Mouse (Mus musculus): ENCODE data around the gene Sdhaf2. TPM values are rescaled to one million over a fixed set of nuclear protein-coding genes. Genes with fewer than 3 reads are reported as not detected.
A peak's percentile ranks its signal among the peaks of the same experiment; 100 is the strongest.
"Not testable (repeated sequence)": the region's sequence is repeated elsewhere in the genome, so short reads cannot be mapped to it uniquely, and the experiment has no call there.

Gene Sdhaf2
- 10 to 100 TPM; 77.2 to 87.7 TPM for polyA plus RNA-seq (2017; shearing (Covaris generic))

- ATAC-seq: no peak
Measured at GRCm38 (mm10) chr19:10525910-10526309, at the start of gene Sdhaf2. Gene Sdhaf2 (minus strand): TSS chr19:10526142.

DNA sequence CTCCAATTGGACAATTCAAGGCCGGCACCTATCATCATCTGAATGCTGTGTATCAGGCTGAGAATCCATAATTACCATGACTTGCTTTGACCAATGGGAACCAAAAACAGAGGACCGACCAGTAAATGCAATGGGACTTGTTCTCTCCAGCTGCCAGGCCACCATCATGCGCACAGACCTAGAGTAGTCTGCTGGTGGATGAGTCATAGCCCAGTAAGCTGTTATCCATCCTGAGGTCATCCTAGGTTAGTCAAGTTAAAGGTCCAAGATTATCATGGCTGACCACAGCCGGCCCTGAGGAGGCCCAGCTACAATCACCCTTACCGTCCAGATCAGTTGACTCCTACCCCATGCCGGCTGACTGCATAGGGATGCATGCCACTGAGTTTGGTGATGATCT lies 43.7 kb upstream of the Sdhaf2 start:
- ATAC-seq: no peak

DNA sequence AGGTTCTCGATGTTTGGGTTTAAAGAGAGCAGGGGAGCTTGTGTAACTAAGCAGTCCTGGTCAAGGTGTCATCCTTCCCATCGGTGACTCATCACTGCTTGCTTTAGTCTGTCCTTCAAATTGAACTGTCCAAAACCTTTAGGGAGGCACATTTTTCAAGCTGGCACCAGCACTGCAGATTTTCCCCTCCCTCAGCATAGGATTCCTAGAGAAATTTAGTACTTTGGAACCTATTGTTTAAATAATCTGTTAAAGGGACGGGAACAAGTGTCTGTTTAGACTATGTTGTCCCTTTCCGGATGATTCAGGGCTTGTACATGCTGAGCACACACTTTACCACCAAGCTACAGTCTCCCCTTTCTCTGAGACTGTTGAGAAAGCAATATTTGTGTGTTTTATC lies 39.3 kb upstream of the Sdhaf2 start:
- ATAC-seq: no peak

DNA sequence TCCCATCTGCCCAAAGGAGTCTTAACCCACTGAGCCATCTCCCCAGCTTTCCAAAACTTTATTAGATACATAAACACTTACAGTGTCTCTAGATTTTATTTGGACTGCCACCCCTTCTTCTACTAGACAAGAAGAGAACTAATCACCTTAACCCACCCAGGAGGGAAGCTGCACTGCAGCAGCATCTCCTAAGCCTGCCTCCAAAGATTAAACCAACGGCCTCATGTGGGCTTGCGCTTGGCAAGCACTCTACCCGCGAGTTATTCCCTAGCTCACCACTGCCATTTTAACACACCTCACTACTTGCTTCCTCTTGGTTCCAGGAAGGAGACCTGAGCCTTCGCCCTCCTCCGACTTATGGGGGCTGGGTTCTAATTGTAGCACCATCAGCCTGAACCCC lies 38.3 kb upstream of the Sdhaf2 start:
- ATAC-seq: no peak

DNA sequence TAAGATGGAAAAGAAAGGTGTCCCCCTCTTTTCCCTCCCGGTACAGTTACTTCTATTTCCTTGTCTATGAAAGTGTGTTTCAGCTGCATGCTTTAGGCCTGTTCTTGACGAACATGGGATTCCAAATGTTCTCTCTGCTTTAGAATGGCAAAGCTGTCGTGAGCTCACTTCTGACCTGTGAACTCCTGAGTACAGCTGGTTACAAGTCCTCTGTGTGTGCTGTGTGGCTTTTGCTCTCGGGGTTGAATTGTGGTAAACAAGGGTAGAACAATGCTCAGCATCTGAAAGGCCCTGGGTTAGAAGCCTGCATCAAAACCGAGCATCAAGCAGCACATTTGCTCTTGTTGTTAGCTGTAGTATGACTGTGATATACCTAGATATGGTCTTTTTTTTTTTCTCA lies 36.4 kb upstream of the Sdhaf2 start:
- ATAC-seq: no peak

GRCm38 (mm10) chr19:10561558-10562314 lies 35.8 kb upstream of the Sdhaf2 start:
- ATAC-seq: no peak

DNA sequence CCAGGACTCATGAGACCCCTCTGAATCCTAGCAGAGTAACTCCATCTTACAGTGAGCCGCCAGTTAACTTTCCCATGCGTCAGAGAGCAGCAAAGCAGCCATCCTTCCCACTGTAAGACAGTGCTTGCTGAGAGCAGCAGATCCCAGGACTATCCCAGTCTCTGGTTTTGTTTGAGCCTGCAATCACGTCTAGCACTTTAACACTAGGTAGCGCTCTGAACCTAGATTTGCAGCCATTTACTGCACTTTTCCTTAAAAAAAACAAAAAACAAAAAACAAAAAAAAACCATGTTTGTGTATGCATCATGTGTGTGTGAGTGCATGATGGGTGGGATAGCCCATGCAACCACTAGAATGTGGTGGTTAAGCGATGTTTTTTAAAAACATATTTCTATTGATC lies 34.2 kb upstream of the Sdhaf2 start:
- ATAC-seq: no peak

- ATAC-seq: not testable (repeated sequence)
Measured at GRCm38 (mm10) chr19:10557837-10558375, 32.0 kb upstream of the Sdhaf2 start.

DNA sequence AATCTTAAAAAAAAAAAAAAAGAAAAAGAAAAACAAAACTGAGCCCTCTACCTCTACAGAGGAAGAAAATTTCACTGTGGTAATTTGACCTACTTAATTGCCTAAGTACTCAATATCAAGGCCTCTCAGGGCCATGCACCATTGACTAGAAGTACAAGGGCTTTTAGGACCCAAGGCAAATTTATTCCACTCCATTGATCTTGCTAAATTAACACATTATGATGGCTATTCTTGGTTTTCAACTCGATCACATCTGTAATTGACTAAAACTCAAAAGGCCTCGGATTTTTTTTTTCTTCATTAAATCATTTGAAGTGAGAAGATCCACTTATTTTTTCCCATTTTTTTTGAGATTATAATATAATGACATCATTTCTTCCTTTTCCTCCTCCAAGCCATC lies 31.5 kb upstream of the Sdhaf2 start:
- ATAC-seq: no peak

- no peak for ATAC-seq
Measured at GRCm38 (mm10) chr19:10557001-10557400, 31.1 kb upstream of the Sdhaf2 start.

DNA sequence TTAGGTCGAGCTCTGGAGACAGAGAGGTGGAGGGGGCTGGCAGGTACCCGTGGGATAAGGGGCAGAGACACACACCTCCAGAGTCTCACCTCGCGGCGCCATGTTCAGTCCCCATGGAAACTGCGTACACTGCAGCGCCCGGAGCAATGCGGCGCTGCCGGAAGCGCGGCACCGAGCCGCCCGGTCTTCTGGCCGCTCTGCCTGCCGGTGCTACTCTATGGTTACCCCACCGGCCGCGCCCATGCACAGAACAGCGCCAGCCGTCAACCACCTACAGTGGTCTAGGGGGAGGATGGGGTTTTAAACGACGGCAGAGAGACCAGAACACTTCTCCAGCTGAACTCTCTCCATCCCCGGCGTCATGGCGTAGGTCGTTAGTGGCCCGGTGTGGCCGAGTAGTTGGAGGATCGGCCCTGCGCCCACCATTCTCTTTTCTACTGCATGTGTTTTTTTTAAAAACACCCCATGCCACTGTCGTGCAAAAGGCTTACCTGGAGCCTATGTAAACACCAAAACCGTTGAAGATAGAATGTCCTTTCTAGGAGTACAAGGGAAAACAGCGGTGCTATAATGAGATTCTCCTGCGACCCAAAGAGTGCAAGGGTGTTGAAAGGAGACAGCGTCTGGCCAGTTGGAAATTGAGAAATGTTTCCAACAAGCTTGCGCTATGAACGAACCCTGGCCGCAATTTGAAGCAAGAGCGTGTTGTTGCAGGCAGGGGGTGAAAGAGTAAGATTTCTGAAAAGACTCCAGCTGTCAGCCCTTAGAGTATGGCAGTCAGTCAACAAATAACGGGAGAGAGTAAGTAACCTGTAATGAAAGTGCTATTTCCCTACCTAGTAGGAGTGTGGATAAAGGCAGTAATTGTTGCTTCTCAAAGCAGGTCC lies 29.9 kb upstream of the Sdhaf2 start, which contains the start of gene Tmem216:
TSS of gene Tmem216 (minus strand) at position 615 of the 887 bp plus-strand sequence.
- ATAC-seq: peak; percentile 95

DNA sequence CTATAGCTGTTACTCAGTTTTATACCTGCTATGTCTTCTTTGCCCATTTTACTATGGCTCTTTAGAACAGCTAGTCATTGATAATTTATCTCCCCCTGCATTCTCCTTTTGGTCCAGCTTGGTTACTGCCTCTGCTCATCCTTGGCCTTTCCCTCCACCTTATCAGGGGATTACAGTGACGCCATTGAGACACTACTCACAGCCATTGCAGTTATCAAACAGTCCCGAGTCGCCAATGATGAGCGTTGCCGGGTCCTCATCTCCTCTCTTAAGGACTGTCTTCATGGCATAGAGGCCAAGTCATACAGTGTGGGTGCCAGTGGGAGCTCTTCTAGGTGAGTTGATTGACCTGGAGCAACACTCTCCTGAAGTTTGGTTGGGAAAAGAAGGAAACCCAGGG lies 13.5 kb upstream of the Sdhaf2 start:
- ATAC-seq: no peak

DNA sequence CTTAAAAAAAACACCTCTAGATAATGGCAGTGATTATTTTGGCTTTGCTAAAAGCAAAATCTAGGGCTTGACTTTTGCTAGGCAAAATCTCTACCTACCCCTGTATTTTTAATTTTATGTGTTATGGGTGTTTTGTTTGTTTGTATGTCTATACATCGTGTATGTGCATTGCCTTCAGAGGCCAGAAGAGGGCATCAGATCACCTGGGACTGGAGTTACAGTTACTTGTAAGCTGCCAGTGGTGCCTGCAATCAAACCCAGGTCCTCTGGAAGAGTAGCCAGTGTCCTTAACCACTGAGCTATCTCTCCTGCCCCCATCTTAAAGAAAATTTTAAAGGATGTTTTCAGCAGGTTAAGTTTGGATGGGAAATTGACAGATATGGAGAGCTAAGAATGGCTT lies 4.1 kb upstream of the Sdhaf2 start:
- no peak for ATAC-seq

DNA sequence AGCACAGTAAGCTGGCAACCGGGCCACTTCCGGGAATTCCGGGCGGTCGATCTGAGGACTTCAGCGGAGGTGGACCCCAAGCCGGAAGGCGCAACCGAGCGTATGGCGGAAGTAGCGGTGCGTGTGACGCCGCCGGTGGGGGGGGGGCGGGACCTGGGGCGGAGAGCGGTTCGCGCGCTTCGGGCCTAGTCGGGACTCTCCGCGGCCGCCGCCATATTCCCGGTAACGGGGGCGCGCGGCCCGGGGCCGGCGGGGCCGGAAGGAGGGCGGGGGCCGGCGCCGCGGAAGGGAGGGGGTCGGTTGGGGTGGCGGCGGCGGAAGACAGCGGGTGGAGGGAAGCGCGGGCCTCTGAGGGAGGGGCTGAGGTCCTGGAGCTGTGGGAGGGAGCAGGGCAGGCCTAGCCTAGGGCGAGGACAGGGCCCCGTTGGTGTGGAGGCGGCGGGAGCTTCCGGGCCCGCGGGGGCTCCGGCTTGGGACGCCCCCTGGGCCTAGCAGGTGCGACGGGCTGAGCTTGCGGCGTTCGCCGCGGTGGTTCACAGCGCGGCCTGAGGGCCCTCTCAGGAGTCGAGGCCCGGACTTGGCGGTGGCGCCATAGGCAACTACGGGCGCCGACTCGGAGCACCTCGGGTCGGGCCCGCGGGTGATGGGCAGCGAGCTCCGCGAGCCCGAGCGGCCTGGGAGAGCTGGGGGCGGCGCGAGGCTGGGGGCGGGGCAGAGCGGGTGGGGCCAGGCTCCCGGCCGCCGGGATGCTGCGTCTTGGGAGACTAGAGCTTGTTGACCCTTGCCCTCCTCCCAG lies 638 bp downstream of the Sdhaf2 start, which contains the start of gene Cpsf7:
TSS of gene Cpsf7 (plus strand) at position 161 of the 796 bp plus-strand sequence.
- ATAC-seq: peak; percentile 79

DNA sequence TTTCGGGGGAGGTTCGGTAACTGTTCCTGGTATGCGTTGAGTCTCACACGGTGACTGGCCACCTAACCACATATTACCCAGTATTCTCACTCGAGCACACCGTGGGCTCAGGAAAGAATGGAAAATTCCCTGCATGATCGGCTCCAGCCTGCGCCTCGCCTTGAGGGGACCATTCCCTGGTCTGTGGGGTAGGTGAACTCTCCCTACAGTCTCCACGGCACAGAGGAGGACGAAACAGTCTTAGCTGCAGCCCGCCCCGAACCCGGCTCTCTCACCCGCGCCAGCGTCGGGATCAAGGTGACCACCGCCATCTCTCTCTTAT lies 1.2 kb downstream of the Sdhaf2 start:
- no peak for ATAC-seq

GRCm38 (mm10) chr19:10523483-10524080 lies 2.4 kb downstream of the Sdhaf2 start:
- ATAC-seq: no peak

GRCm38 (mm10) chr19:10521926-10522325 lies 4.0 kb downstream of the Sdhaf2 start:
- no peak for ATAC-seq

DNA sequence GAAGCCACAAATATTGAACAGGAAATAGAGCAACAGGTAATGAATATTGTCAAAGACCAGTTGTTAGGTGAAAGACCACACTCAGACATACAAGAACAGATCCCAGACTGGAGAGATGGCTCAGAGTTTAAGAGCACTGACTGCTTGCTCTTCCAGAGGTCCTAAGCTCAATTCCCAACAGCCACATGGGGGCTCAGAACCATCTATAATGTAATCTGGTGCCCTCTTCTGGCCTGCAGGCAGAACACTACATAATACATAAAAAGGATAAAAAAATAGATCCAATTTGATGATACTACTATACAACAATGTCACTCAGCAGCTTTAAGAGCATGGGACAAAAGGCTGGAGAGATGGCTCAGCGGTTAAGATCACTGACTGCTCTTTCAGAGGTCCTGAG lies 5.6 kb downstream of the Sdhaf2 start:
- no peak for ATAC-seq

- no peak for ATAC-seq
Measured at GRCm38 (mm10) chr19:10510759-10511330, 15.1 kb downstream of the Sdhaf2 start.

DNA sequence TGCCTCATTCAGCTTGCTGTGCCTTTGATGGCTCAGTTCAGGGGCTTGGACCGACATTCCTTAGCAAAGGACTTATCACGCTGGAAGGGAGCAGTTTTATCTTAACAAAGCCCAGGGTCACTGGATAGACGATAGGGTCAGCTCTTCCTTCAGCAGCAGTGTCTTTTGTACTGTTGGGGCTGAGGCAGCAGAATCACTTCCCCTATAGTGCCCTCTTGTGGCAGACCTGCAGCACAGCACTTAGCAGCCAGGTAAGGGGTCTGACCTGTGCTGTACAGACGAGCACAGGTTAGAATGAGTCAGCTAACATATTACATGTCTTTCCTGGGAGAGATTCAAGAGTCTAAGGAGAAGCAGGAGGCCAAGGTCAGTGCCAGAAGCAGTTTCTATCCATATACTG lies 23.4 kb downstream of the Sdhaf2 start:
- no peak for ATAC-seq

DNA sequence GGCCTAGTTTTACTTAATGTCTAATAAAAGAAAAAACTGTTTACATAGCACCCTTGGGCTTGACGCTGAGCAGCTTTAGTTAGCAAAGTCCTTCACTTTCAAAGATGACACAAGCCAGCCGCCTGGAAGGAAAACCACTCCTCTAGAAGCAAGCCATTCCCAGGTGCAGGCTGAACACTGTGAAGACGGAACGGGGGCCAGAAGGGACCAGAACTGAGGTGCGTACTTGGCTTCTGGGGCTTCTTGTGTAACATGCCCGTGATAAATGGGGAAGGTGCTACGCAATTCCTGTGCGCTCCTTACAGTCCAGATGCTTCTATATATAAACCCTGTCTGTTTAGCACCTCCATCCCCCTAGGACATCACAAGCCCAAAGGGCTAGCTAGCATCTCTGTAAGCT lies 25.4 kb downstream of the Sdhaf2 start:
- ATAC-seq: no peak
